Mouse (Mus musculus): ENCODE data around the gene Sept9. TPM values are rescaled to one million over a fixed set of nuclear protein-coding genes. Genes with fewer than 3 reads are reported as not detected.

The Sept9 gene
- polyA plus RNA-seq, 1 experiment from 2014 or later: 40.8 TPM

GRCm38 (mm10) chr11:117169801-117170565 lies 29.5 kb upstream of the Sept9 start:
- no peak overlapping the region for H3K4me2 ChIP-seq (ENCODE audit: low read depth, low read length)
- no peaks in the 10 kb centered on the region for H3K36me3 ChIP-seq (ENCODE audit: control insufficient read depth, insufficient read depth)
- 77% methylated on average over 19 of the region's 19 CpGs for WGBS (ENCODE audit: insufficient replicate concordance)
- H3K27me3 ChIP-seq (ENCODE audit: control insufficient read depth, insufficient read depth, low read depth, low read length): no peaks in the 10 kb centered on the region
- H3K4me3 ChIP-seq (ENCODE audit: low read depth, low read length): no peak overlapping the region
- no peaks in the 10 kb centered on the region for H3K9me3 ChIP-seq (replicated peaks; ENCODE audit: control insufficient read depth, low read length)
- no peak for ATAC-seq (ENCODE audit: low read depth)
- H3K27ac ChIP-seq (ENCODE audit: low read length): no peak overlapping the region
- H3K9ac ChIP-seq (ENCODE audit: low read depth, low read length): no peak overlapping the region
- no peaks in the 10 kb centered on the region for H3K4me1 ChIP-seq (ENCODE audit: control insufficient read depth, low read depth, low read length)

GRCm38 (mm10) chr11:117174098-117174892 lies 25.2 kb upstream of the Sept9 start:
- H3K36me3 ChIP-seq (ENCODE audit: control insufficient read depth, insufficient read depth): no peaks in the 10 kb centered on the region
- H3K4me2 ChIP-seq (ENCODE audit: low read depth, low read length): peak overlapping the region; percentile 3; the same call in 1 of the 2 replicates
- no peaks in the 10 kb centered on the region for H3K27me3 ChIP-seq (ENCODE audit: control insufficient read depth, insufficient read depth, low read depth, low read length)
- H3K4me1 ChIP-seq (ENCODE audit: control insufficient read depth, low read depth, low read length): no peaks in the 10 kb centered on the region; the same call in 1 of the 2 replicates
- ATAC-seq (ENCODE audit: low read depth): no peak
- no peak overlapping the region for H3K9ac ChIP-seq (ENCODE audit: low read depth, low read length)
- H3K27ac ChIP-seq (ENCODE audit: low read length): no peak overlapping the region
- H3K4me3 ChIP-seq (ENCODE audit: low read depth, low read length): 0 out of 2 replicates have a peak overlapping the region, but pooled peaks have one; percentile 14
- 51% methylated on average over 18 of the region's 18 CpGs for WGBS (ENCODE audit: insufficient replicate concordance)
- H3K9me3 ChIP-seq (replicated peaks; ENCODE audit: control insufficient read depth, low read length): no peaks in the 10 kb centered on the region

GRCm38 (mm10) chr11:117174924-117175323 lies 24.5 kb upstream of the Sept9 start:
- Histone ChIP-seq H3K9me3 (replicated peaks; ENCODE audit: control insufficient read depth, low read length) (no peaks in the 10 kb centered on the region), H3K9ac (ENCODE audit: low read depth, low read length) (no peak overlapping the region), H3K27me3 (ENCODE audit: control insufficient read depth, insufficient read depth, low read depth, low read length) (no peaks in the 10 kb centered on the region), H3K4me1 (ENCODE audit: control insufficient read depth, low read depth, low read length) (no peaks in the 10 kb centered on the region; the same call in 1 of the 2 replicates), H3K4me2 (ENCODE audit: low read depth, low read length) (0 out of 2 replicates have a peak overlapping the region, but pooled peaks have one; percentile 3), H3K4me3 (ENCODE audit: low read depth, low read length) (0 out of 2 replicates have a peak overlapping the region, but pooled peaks have one; percentile 14), H3K36me3 (ENCODE audit: control insufficient read depth, insufficient read depth) (no peaks in the 10 kb centered on the region), H3K27ac (ENCODE audit: low read length) (no peak overlapping the region)
- WGBS (ENCODE audit: insufficient replicate concordance): 27% methylated on average over 15 of the region's 15 CpGs
- no peak for ATAC-seq (ENCODE audit: low read depth)

- 72% methylated on average over 12 of the region's 12 CpGs for WGBS (ENCODE audit: insufficient replicate concordance)
Measured at GRCm38 (mm10) chr11:117175472-117175871, 24.0 kb upstream of the Sept9 start.

GRCm38 (mm10) chr11:117176304-117176703 lies 23.2 kb upstream of the Sept9 start:
- Histone ChIP-seq H3K9ac (ENCODE audit: low read depth, low read length) (no peak overlapping the region), H3K4me2 (ENCODE audit: low read depth, low read length) (no peak overlapping the region), H3K9me3 (replicated peaks; ENCODE audit: control insufficient read depth, low read length) (0 out of 2 replicates have a peak, but pooled peaks cover 3% of the 10 kb centered on the region), H3K4me3 (ENCODE audit: low read depth, low read length) (no peak overlapping the region), H3K27me3 (ENCODE audit: control insufficient read depth, insufficient read depth, low read depth, low read length) (no peaks in the 10 kb centered on the region), H3K36me3 (ENCODE audit: control insufficient read depth, insufficient read depth) (no peaks in the 10 kb centered on the region), H3K27ac (ENCODE audit: low read length) (no peak overlapping the region), H3K4me1 (ENCODE audit: control insufficient read depth, low read depth, low read length) (no peaks in the 10 kb centered on the region; the same call in 1 of the 2 replicates)
- no peak; the same call in 1 of the 2 replicates for ATAC-seq (ENCODE audit: low read depth)
- WGBS (ENCODE audit: insufficient replicate concordance): 43% methylated on average over 5 of the region's 5 CpGs

More at GRCm38 (mm10) chr11:117175472-117175871, 24.0 kb upstream of the Sept9 start:
- H3K9me3 ChIP-seq (replicated peaks; ENCODE audit: control insufficient read depth, low read length): 0 out of 2 replicates have a peak, but pooled peaks cover 3% of the 10 kb centered on the region
- no peak overlapping the region for H3K4me3 ChIP-seq (ENCODE audit: low read depth, low read length)
- H3K4me2 ChIP-seq (ENCODE audit: low read depth, low read length): no peak overlapping the region
- H3K36me3 ChIP-seq (ENCODE audit: control insufficient read depth, insufficient read depth): no peaks in the 10 kb centered on the region
- H3K27ac ChIP-seq (ENCODE audit: low read length): no peak overlapping the region
- no peak overlapping the region for H3K9ac ChIP-seq (ENCODE audit: low read depth, low read length)
- H3K4me1 ChIP-seq (ENCODE audit: control insufficient read depth, low read depth, low read length): no peaks in the 10 kb centered on the region; the same call in 1 of the 2 replicates
- ATAC-seq (ENCODE audit: low read depth): no peak
- H3K27me3 ChIP-seq (ENCODE audit: control insufficient read depth, insufficient read depth, low read depth, low read length): no peaks in the 10 kb centered on the region

GRCm38 (mm10) chr11:117176900-117177299 lies 22.6 kb upstream of the Sept9 start:
- no peak; the same call in 1 of the 2 replicates for ATAC-seq (ENCODE audit: low read depth)
- H3K27ac ChIP-seq (ENCODE audit: low read length): no peak overlapping the region
- no peaks in the 10 kb centered on the region for H3K36me3 ChIP-seq (ENCODE audit: control insufficient read depth, insufficient read depth)
- 61% methylated on average over 5 of the region's 5 CpGs for WGBS (ENCODE audit: insufficient replicate concordance)
- H3K9ac ChIP-seq (ENCODE audit: low read depth, low read length): no peak overlapping the region
- no peak overlapping the region for H3K4me3 ChIP-seq (ENCODE audit: low read depth, low read length)
- no peak overlapping the region for H3K4me2 ChIP-seq (ENCODE audit: low read depth, low read length)
- H3K4me1 ChIP-seq (ENCODE audit: control insufficient read depth, low read depth, low read length): no peaks in the 10 kb centered on the region; the same call in 1 of the 2 replicates
- H3K9me3 ChIP-seq (replicated peaks; ENCODE audit: control insufficient read depth, low read length): 0 out of 2 replicates have a peak, but pooled peaks cover 3% of the 10 kb centered on the region
- no peaks in the 10 kb centered on the region for H3K27me3 ChIP-seq (ENCODE audit: control insufficient read depth, insufficient read depth, low read depth, low read length)

- Histone ChIP-seq H3K4me1 (ENCODE audit: control insufficient read depth, low read depth, low read length) (no peaks in the 10 kb centered on the region; the same call in 1 of the 2 replicates), H3K27ac (ENCODE audit: low read length) (no peak overlapping the region), H3K4me2 (ENCODE audit: low read depth, low read length) (no peak overlapping the region), H3K4me3 (ENCODE audit: low read depth, low read length) (no peak overlapping the region), H3K27me3 (ENCODE audit: control insufficient read depth, insufficient read depth, low read depth, low read length) (no peaks in the 10 kb centered on the region), H3K36me3 (ENCODE audit: control insufficient read depth, insufficient read depth) (no peaks in the 10 kb centered on the region), H3K9me3 (replicated peaks; ENCODE audit: control insufficient read depth, low read length) (0 out of 2 replicates have a peak, but pooled peaks cover 3% of the 10 kb centered on the region), H3K9ac (ENCODE audit: low read depth, low read length) (no peak overlapping the region)
- WGBS (ENCODE audit: insufficient replicate concordance): 49% methylated on average over 8 of the region's 11 CpGs
- ATAC-seq (ENCODE audit: low read depth): peak; percentile 72
Measured at GRCm38 (mm10) chr11:117177303-117177979, 22.0 kb upstream of the Sept9 start.

- WGBS (ENCODE audit: insufficient replicate concordance): 66% methylated on average over 5 of the region's 5 CpGs
- no peak overlapping the region for H3K4me3 ChIP-seq (ENCODE audit: low read depth, low read length)
- ATAC-seq (ENCODE audit: low read depth): no peak
Measured at GRCm38 (mm10) chr11:117179902-117180301, 19.6 kb upstream of the Sept9 start.

More at GRCm38 (mm10) chr11:117179902-117180301, 19.6 kb upstream of the Sept9 start:
- Histone ChIP-seq H3K4me1 (ENCODE audit: control insufficient read depth, low read depth, low read length) (no peaks in the 10 kb centered on the region; the same call in 1 of the 2 replicates), H3K27me3 (ENCODE audit: control insufficient read depth, insufficient read depth, low read depth, low read length) (no peaks in the 10 kb centered on the region), H3K4me2 (ENCODE audit: low read depth, low read length) (no peak overlapping the region), H3K27ac (ENCODE audit: low read length) (no peak overlapping the region), H3K36me3 (ENCODE audit: control insufficient read depth, insufficient read depth) (no peaks in the 10 kb centered on the region), H3K9me3 (replicated peaks; ENCODE audit: control insufficient read depth, low read length) (0 out of 2 replicates have a peak, but pooled peaks cover 3% of the 10 kb centered on the region), H3K9ac (ENCODE audit: low read depth, low read length) (no peak overlapping the region)

All from liver, embryonic 16.5 days (tissue).